Mouse (Mus musculus): Measurements from ENCODE around the gene Mybphl.

- TF ChIP-seq CTCF (IDR thresholded peaks at IDR 0.05): no peak
- no peak for TF ChIP-seq EP300 (IDR thresholded peaks at IDR 0.05)
These were observed 42.6 kb upstream of the Mybphl start for GRCm38 (mm10) chr3:108322136-108322535.

Data from lung, postnatal 0 days (tissue).